Mouse (Mus musculus) frontal cortex, adult 2 months (tissue): ENCODE data around the gene Ckb. TPM values are rescaled to one million over a fixed set of nuclear protein-coding genes. Genes with fewer than 3 reads are reported as not detected.
"Not testable (repeated sequence)": the region's sequence is repeated elsewhere in the genome, so short reads cannot be mapped to it uniquely, and the experiment has no call there.

ENCODE experiments used
- DNase-seq, 2 experiments: peaks; one replicate each; pipeline ENCODE4 v3.0.0; 2022; ENCODE audit warnings: low spot score in 1 of 2; ENCODE audit errors: extremely low spot score in 1 of 2
- polyA plus RNA-seq: library from polyadenylated mRNA; depleted of rRNA; stranded (reverse); fragments of >200 nt; gene quantifications from 2 replicates; pipeline ENCODE4 v1.2.3, GENCODE M21; 2012

Gene Ckb
- polyA plus RNA-seq, 1 experiment, result 3,871 TPM

GRCm38 (mm10) chr12:111670371-111670971 lies 1.7 kb downstream of the Ckb start:
- peak in 1 of 2 experiments; percentile 84 for DNase-seq

- DNase-seq, result no peak
Measured at GRCm38 (mm10) chr12:111669961-111670360, 2.2 kb downstream of the Ckb start.

GRCm38 (mm10) chr12:111669000-111669788 lies 2.9 kb downstream of the Ckb start:
- DNase-seq, result peak in 1 of 2 experiments; percentile 57

DNA sequence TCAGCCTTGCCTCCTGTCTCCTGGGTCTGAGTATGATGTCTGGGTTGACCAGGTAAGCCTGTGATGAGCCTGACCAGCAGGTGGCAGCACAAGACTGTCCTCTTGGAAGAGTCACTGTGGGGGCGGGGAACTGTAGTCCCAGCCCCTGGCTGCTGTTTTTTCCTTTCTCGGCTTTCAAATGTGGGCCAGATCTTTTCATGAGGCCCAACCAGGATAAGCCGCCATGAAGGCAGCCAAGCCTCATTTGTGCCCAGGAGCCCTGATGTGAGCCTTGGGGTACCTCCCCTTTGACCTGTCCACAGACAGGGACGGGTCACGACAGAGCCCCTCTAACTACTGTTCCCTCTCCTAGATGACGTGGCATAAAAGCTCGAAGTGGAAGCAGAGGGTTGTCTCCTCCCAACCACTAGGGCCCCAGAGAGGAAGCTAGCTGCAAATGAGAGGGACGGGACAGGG lies 3.7 kb downstream of the Ckb start:
- DNase-seq, result peak; percentile 93 to 99

DNA sequence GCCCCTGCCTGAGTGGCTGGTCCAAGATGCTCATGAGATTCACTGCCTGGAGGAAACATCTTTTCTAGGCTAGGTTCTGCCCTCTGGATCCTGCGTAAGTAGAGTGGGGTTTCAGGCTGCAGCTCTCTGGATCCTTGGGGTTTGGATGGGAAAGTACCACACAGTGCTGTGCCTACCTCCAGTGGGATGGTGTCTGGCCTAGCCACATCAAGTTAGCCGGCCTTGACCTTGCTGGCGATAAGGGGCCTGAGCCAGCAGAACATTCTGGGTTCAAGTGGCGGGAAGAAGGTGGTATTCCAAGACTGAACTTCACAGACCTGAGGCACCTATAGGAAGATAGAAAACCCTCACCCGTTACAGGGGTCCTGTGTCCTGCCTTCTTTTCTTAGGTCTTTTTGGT lies 4.7 kb downstream of the Ckb start:
- no peak for DNase-seq

DNA sequence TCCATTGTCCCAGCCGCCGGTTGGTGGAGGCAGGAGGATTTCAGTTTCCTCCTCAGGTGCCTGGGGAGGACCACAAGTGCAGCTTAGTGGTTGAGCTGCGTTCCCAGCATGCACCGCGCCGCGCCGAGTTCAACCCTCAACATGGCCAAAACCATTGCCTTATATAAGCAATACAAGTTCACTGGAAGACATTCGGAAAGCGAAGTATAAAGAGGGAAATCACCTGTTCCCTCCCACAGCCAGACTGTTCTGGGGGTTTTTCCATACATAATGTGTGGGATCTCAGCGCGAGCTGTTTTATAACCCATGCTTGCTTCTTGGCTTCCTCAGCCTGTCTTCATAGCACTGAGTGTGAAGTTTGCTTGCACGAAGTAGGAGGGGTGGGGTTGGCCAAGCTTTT lies 5.8 kb downstream of the Ckb start:
- peak; percentile 83 to 85 for DNase-seq

- DNase-seq, result no peak
Measured at GRCm38 (mm10) chr12:111665041-111665880, 6.9 kb downstream of the Ckb start.

DNA sequence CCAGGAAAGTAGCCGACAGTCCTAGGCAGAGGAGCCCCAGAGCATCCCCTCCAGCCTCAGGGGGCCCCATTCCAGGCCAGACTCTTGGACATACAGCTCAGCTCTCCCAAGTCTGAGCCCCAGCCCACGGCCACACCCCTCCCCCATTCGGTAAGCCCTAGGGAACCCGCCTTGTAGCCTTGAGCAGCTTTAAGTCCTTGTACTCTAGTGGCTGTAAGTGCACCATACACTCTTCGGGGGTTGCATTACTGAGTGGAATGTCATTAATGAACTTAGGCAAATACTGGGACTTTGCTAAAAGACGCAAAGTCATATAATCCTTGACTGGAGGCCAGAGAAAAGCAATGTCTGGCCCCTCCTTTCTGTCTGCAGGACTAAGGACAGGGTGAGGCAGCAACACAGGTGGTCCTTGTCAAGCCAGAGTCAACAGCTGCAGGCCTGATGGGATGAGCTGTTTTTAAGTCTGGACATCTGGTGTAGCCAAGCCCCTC lies 7.9 kb downstream of the Ckb start:
- DNase-seq, result no peak

DNA sequence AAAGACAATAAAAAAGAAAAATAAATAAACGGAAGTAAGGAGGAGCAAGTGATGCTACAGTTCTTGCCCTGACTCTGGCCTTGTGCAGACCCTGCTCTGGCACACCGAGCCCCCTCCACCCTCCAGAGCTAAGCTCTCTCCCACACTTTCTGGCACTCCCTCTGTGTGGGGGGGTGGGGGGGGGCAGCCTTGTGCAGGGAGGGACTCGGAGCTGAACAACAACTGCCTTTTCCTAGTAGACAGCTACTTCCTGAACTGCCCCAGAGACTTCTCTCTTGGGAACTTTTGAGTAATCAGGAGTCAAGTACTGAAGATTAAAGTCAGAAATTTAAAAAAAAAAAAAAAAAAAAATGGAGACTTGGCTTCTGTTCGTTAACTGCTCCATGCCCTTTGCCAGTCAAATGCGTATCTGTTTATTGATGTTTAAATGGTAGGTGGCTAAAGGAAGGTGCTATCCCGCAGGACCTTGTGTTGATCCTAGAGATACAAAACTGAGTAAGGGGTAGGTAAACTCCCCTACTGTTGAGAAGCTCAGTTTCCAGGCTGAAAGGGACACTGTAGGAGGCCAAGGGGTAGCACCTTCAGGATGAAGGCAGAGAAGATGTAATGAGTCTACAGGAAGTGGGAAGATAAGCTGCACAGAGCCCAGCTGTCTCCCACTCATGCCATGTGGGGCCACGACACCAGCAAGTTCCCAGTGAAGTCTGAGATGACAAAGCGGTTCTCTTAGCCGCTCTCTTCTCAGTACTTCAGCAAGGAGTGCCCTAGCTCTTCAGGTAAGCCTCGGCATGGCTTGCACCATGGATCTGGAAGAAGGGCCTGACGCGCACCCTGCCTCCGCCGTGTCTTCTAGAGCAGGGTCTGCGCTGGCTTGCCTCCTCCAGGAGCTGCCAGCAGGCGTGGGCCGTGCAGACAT lies 8.7 kb downstream of the Ckb start:
- peak in 1 of 2 experiments; percentile 39 for DNase-seq

- not testable (repeated sequence) for DNase-seq
Measured at GRCm38 (mm10) chr12:111661554-111661953, 10.6 kb downstream of the Ckb start.

- no peak for DNase-seq
Measured at GRCm38 (mm10) chr12:111660628-111661027, 11.5 kb downstream of the Ckb start.

- DNase-seq, result no peak
Measured at GRCm38 (mm10) chr12:111659331-111659730, 12.8 kb downstream of the Ckb start.

GRCm38 (mm10) chr12:111655695-111656094 lies 16.4 kb downstream of the Ckb start:
- no peak for DNase-seq

GRCm38 (mm10) chr12:111653434-111653833 lies 18.7 kb downstream of the Ckb start:
- peak in 1 of 2 experiments; percentile 90 for DNase-seq

DNA sequence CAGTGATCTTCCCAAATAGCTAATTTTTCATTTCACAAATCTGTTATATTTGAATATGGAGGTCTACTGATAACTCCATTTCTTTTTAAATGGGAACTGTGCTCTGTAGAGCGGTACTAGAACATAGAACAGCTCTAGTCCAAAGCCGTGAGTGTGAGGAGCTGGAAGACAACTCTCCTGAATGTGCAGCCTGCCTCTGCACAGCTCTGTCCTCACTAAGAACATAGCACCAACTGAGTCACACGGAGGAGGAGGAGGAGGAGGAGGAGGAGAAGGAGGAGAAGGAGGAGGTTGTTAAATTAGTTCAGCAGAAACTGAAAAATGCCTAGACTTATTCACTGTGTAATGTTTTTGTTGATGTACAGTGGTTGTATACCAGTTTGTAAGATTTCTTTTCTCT lies 19.2 kb downstream of the Ckb start:
- peak in 1 of 2 experiments; percentile 44 for DNase-seq

DNA sequence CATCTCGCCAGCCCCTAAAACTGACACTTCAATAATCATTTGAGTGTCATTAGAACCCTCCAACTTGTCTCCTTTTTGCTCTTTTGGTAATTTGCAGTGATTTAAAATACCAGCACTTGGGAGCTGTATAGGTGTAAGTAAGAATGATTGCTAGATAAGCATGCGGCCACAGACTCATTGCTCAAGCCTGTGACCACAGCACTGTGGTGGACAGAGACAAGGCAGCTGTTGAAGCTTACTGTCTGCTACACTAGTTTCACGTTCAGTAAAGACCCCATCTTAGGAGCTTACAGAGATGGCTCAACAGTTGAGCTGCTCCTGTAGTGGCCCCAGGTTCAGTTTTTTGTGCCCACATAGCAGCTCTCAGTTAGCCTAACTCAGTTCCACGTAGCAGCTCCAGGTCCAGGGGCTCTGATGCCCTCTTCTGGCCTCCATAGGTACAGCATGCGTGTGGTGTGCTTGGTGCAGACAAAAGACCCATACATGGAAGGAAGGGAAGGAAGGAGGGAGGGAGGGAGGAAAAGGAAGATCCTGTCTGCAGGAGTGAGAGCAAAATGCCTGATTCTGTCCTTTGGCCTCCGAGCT lies 24.0 kb downstream of the Ckb start:
- peak in 1 of 2 experiments; percentile 82 for DNase-seq
